Mouse (Mus musculus) MEL-GATA-1-ER (cell line): Measurements from ENCODE around the gene Vmn2r10.
"Not testable (repeated sequence)": the region's sequence is repeated elsewhere in the genome, so short reads cannot be mapped to it uniquely, and the experiment has no call there.

Experiments
- DNase-seq: peaks from one replicate; pipeline ENCODE4 v3.0.0-alpha.2; 2012; ENCODE audit warnings: low read depth; ENCODE audit errors: extremely low read depth

The Vmn2r10 gene

DNA sequence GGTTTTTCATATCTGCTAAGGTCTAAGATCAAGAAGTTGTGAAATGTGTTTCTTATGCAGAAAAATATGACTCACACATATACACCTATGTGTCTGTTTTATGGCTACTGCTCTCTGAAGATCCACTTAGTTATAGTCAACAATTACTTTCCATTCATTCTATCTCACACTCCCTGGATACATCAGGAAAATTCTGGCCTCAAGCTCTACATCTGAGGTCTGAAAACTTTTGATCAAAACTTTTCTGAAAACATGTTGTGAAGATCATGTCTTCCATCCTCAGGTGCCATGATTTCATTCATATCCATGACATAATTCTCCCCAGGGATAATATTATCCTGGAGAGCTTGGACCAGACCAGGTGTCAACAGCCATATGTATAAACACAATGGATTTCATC, at the start of gene Vmn2r10:
Gene Vmn2r10 (minus strand): TSS at position 101 of the 400 bp plus-strand sequence.
- not testable (repeated sequence) for DNase-seq

DNA sequence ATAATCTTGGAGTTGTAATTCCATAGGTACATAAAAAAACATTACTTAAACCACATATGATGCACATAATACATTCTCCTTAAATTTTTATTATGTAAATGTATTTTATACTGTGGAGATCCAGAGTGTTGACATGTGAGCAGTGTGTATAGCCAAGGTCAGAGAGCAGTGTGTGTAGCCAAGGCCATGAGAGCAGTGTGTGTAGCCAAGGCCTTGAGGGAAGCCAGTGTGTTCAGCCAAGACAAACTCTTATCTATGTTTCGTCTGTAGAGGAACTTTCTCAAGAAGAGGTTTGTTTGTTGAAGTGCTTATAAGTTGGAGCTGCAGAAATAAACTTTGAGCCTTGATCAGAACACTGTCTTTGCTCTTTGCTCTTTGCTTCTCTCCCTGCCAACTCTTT, 49.0 kb upstream of the Vmn2r10 start:
- no peak for DNase-seq

DNA sequence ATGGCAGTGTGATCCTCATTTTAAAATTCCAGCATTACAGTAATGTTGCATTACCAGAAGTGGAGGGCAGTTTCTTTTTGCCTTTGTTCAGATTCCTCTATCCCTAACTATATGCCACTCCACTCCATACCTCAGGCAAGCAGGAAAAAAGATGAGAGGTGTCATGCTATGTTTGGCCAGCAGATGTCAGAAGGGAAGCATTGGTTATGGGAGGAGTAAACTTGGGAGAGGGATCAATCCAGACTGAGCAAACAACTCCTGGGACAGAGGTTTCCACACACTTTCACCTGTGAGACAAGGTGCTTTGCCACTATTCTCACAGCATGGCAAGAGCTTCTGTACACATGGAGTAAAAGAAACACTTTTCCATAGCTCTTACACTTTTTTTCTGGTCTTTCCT, 26.3 kb upstream of the Vmn2r10 start:
- DNase-seq: no peak

DNA sequence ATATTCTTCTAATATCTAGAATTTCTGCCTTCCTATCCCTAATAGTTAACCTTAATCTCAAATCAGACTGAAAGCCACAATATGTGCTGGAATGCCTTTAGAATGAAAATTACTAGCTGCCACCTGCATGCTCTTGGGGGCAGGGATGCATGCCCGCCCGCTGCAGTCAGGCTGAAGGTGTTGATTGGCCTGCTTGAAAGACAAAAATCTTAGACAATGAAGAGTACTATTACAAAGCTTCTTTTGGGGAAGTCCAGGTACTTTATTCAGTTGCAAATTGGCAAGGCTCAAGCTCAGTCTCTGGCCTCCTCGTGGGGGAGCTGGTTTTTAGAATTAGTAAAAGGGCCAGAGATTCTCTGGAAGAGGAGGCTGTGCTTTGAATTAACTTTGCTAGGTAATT, 17.4 kb downstream of the Vmn2r10 start:
- no peak for DNase-seq
